Mouse (Mus musculus) megakaryocyte, embryonic 14.5 days (primary cell): ENCODE results near the gene Rex1bd. TPM values are rescaled to one million over a fixed set of nuclear protein-coding genes. Genes with fewer than 3 reads are reported as not detected.
A peak's percentile ranks its signal among the peaks of the same experiment; 100 is the strongest.

ENCODE experiments used
- H3K27me3 ChIP-seq: replicated peaks from 2 replicates; pipeline ENCODE3; 2012; ENCODE audit warnings: inconsistent platforms
- H3K36me3 ChIP-seq: replicated peaks from 2 replicates; pipeline ENCODE3; 2012; ENCODE audit warnings: low read length, inconsistent platforms, mixed read lengths
- H3K4me1 ChIP-seq: 2 replicates; pipeline ENCODE4 v1.6.1; 2012; ENCODE audit warnings: inconsistent platforms
- H3K4me3 ChIP-seq: replicated peaks from 2 replicates; pipeline ENCODE3; 2012; ENCODE audit warnings: moderate library complexity, mild to moderate bottlenecking, inconsistent platforms
- H3K9me3 ChIP-seq: 2 replicates; pipeline ENCODE4 v1.6.1; 2012; ENCODE audit warnings: inconsistent platforms
- FLI1 ChIP-seq: IDR thresholded peaks from 2 replicates; pipeline ENCODE4 v1.6.1; 2012; ENCODE audit warnings: low read length, inconsistent platforms, mixed read lengths
- GATA1 ChIP-seq: IDR thresholded peaks from 3 replicates; pipeline ENCODE4 v1.6.1; 2012; ENCODE audit warnings: mixed read lengths, low read length, inconsistent platforms, borderline replicate concordance
- polyA plus RNA-seq: library from polyadenylated mRNA; stranded (reverse); fragments of >175 nt; gene quantifications from 2 replicates; pipeline ENCODE4 v1.2.3, GENCODE M21; 2012; ENCODE audit warnings: low replicate concordance; ENCODE audit not compliant: insufficient read depth

Rex1bd gene
- polyA plus RNA-seq, 1 experiment: 319 TPM

DNA sequence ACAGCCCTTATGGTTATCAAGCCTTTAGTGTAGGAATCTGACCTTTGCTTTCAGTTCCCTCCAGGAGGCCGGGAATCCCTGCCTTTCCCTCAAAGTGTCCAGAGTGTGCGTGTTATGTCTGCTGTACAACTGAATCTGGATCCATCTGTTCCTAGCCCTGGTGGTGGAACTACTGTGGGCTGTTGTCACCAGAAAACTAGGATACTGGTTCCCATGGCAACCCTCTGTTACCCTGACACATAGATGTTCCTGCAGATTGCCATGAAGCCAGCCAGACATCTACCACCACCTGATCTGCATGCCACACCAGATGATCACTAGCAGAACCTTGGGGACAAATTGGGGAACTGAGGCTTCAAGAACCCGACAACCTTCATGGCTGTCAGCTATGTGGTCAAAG lies 24.6 kb downstream of the Rex1bd start:
- H3K27me3 ChIP-seq: peaks cover 82% of the 10 kb centered on the region
- H3K36me3 ChIP-seq: no peaks in the 10 kb centered on the region
- H3K4me3 ChIP-seq: no peak overlapping the region
- no peak for TF ChIP-seq FLI1
- TF ChIP-seq GATA1: no peak
- H3K4me1 ChIP-seq: peaks cover 34% of the 10 kb centered on the region
- no peaks in the 10 kb centered on the region for H3K9me3 ChIP-seq

DNA sequence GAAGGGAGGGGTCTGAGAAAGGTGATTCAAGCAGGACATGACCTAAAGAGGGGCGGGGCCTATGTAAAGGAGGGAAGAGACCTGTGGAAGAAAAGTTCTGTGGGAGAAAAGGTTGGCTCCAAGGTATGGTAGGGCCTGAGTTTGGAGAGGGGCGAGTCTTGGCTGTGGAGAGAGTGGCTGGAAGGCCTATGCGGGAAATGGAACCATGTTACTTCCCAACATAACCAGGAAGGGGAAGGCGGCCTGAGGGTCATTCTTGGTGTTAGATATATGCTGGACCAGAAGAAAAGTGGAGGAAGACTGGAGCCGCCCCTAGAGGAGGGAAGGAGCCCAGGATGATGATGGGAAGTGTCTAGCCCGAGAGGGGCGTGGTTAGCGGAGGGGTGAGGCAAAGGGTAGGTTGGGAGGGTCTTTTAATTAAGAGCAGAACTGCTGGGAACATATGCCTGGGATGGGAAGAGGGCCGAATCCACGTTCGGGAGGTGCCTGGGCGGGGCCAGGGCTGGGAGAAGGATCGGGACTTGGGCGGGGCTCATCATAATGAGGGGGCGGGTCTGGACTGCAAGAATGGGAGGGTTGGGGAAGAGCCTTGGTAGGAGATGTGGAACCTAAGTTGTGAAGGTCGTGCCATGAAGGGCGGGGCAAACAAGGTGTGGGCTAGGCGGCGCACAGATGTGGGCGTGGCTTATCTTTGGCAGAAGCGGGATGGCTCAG lies 29.1 kb downstream of the Rex1bd start:
- no peak for TF ChIP-seq FLI1
- Histone ChIP-seq H3K4me3 (peak overlapping the region; percentile 99), H3K27me3 (peaks cover 38% of the 10 kb centered on the region), H3K9me3 (no peaks in the 10 kb centered on the region), H3K4me1 (peaks cover 52% of the 10 kb centered on the region), H3K36me3 (peaks cover 20% of the 10 kb centered on the region)

DNA sequence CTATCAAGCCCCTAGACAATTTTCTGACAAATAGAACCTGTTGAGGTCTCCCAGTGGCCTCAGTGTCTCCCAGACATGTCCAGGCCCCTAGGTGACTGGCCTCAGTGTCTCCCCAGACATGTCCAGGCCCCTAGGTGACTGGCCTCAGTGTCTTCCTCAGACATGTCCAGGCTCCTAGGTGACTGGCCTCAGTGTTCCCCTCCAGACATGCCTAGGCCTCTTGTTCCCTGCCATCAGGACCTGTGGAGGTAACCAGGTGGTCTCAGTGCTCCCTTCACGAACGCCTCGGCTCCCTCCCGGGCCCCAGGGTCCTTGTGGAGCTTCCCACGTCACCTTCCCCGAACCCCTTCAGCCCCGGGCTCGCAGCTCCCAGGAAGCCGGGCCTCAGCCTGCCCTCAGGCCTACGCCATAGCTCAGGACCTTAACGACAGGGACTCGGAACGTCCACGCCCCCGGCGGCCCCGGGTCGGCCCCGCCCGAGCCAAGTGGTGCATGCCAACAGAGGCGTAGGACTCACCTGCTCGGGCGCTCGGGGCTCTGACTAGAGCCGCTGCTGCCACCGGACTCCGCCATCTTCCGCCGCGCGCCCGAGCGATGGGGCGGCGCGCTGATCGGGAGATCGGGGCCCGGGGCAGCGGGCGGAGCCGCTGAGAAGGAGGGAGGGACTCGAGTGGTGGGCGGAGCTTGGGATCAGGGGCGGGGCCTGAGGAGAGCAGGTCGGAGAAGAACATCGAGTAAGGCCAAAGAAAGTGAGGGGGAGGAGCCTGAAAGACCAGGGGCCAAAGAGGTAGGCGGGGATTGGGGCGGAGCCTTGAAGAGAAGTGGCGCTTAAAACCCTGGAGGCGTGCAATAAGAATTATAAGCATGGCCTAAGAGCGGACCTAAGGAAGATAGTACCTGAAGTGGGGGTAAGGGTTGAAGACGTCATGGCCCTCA lies 30.0 kb downstream of the Rex1bd start, which contains the start of gene Klhl26:
Klhl26 (minus strand) TSS at position 636 of the 936 bp plus-strand sequence.
- Histone ChIP-seq H3K36me3 (peaks cover 28% of the 10 kb centered on the region), H3K9me3 (no peaks in the 10 kb centered on the region), H3K4me3 (peak within 1 kb of the TSS; percentile 99), H3K4me1 (peaks cover 58% of the 10 kb centered on the region), H3K27me3 (peaks cover 30% of the 10 kb centered on the region)
- no peak for TF ChIP-seq GATA1
- TF ChIP-seq FLI1: no peak

DNA sequence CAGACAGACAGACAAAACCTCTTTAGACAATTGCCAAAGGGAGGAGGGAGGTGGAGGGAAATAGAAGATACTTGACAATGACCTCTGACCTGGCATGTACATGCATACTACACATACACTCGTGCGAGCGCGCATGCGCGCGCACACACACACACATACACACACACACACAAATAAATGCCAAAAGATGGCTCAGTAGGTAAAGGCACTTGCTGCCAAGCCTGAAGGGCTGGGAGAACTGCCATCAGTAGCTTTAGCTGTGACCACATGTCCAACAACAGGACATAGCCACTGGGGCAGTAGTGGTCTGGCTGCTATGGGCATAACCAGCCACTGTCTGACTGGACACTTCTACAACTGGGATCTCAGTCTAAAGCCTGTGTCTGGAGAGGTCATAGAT lies 34.7 kb downstream of the Rex1bd start:
- H3K36me3 ChIP-seq: peaks cover 75% of the 10 kb centered on the region
- H3K9me3 ChIP-seq: no peaks in the 10 kb centered on the region
- H3K4me3 ChIP-seq: no peak overlapping the region
- no peaks in the 10 kb centered on the region for H3K27me3 ChIP-seq
- TF ChIP-seq FLI1 (no peak), GATA1 (no peak)
- H3K4me1 ChIP-seq: peaks cover 87% of the 10 kb centered on the region

DNA sequence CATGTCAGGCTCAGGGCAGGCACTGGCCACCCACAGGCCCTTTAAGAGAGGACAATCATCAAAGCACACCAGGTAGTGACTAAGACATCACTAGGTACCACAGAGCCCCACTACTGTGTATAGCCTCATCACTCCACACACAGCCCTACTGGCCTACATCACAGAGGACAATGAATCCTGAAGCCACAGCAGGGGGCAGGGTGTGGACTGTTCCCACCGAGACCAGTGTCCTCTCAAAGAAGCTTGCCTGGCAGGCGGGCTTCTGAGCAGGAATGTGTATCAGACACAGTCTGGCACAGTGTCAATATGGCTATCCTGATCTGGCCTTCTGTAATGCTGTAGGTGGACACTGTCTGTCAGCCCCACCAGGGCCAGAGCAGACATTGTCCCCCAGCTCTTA lies 36.6 kb downstream of the Rex1bd start:
- Histone ChIP-seq H3K4me3 (no peak overlapping the region), H3K9me3 (no peaks in the 10 kb centered on the region), H3K27me3 (no peaks in the 10 kb centered on the region), H3K36me3 (peaks cover 87% of the 10 kb centered on the region), H3K4me1 (peaks cover 92% of the 10 kb centered on the region)
- TF ChIP-seq GATA1: no peak
- no peak for TF ChIP-seq FLI1

DNA sequence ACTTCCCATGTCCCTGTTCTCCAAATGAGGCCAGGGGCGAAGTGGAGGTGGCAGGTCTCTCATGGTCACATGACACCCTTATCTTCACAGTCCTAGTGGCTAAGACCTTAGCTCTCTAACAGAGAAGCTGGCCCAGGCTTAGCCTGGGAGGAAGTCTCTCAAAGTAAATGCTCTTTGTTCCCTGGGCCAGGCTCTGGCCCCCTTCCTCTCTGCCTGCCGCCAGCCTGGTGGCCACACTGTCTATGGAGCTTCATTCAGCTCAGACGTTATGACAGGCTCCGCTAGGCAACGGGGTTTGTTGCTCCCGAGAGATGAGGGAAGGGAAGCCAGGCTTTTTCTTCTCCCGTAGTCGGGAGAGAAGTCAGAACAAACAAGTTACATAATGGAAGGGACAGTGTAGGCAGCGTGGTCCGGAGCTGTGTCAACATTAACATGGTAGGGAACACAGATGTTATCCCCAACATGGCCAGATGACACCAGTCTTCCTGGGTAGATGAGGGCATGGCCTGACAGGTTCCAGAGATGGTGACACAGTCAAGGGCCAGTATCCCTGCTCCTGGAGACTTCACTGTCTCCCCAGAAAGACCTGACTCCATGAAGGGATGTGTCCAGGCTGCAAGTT lies 37.1 kb downstream of the Rex1bd start:
- peaks cover 92% of the 10 kb centered on the region for H3K36me3 ChIP-seq
- H3K4me1 ChIP-seq: peaks cover 95% of the 10 kb centered on the region
- H3K27me3 ChIP-seq: no peaks in the 10 kb centered on the region
- no peaks in the 10 kb centered on the region for H3K9me3 ChIP-seq
- H3K4me3 ChIP-seq: peak overlapping the region; percentile 20
- TF ChIP-seq GATA1 (no peak), FLI1 (no peak)

DNA sequence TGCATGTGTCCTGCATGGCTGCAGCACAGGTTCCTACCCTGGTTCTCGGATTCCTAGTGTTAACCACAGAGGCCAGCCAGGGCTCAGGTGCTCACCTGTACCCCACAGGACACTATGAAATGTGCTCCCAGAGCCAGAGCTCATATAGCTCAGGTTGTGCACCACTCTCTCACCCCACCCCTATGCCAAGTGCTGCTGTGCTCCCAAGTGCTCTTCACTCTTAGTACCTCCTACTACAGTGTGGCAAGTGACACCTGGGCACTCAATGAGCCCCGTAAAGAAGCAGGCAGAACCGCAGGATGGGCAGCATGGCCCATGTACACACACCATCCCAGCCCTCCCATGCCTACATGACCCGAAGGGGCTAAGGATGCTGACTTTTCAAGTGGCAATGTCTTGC lies 37.8 kb downstream of the Rex1bd start:
- Histone ChIP-seq H3K9me3 (no peaks in the 10 kb centered on the region), H3K27me3 (no peaks in the 10 kb centered on the region), H3K36me3 (peaks cover 96% of the 10 kb centered on the region), H3K4me3 (no peak overlapping the region), H3K4me1 (peaks cover 97% of the 10 kb centered on the region)
- TF ChIP-seq GATA1 (no peak), FLI1 (no peak)

DNA sequence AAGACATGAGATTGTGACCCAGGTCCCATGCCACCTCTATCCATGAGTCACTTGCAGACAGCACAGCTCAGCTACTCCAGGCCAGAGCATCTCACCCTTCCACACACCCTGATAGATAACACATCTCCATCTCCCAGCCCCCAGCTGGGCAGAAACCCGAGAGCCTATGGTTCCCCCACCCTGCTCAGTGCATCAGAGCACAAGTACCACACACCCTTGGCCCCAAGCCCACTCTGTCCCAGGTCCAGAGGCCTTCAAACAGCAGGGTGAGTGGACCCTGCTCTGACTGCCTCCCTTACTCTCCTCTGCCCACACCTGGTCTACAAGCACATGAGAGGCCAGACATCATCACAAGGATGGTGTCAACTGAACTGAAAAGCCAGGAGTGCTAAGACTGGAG lies 38.6 kb downstream of the Rex1bd start:
- Histone ChIP-seq H3K4me1 (peaks cover 94% of the 10 kb centered on the region), H3K9me3 (no peaks in the 10 kb centered on the region), H3K36me3 (peaks cover 98% of the 10 kb centered on the region), H3K4me3 (no peak overlapping the region), H3K27me3 (no peaks in the 10 kb centered on the region)
- TF ChIP-seq FLI1: no peak
- no peak for TF ChIP-seq GATA1

DNA sequence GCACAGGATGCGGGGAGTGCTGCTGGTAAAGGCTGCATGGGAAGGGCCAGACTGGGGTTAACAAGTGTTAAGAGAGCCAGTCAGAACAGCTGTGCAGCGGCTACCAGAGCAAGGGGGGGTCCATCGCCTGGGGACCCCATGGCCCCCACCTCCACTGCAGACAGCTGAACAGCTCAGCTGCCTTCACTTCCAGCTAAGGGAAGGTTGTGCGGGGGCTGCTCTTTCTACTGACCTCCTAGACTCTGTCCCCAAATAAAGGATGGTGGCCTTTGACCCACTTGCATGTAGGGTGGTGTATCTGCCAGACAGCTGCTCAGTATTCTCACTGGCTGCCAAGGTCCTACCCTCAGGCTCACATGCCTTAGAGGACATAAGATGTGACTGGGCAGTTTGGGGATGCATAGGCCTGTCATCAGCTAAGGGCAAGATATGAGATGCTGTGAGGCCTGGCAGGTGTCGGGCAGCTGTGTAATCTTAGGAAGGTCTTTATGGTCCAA lies 39.3 kb downstream of the Rex1bd start:
- H3K36me3 ChIP-seq: peaks cover 98% of the 10 kb centered on the region
- H3K4me3 ChIP-seq: no peak overlapping the region
- TF ChIP-seq FLI1: no peak
- TF ChIP-seq GATA1: no peak
- H3K27me3 ChIP-seq: no peaks in the 10 kb centered on the region
- H3K9me3 ChIP-seq: no peaks in the 10 kb centered on the region
- H3K4me1 ChIP-seq: peaks cover 94% of the 10 kb centered on the region

DNA sequence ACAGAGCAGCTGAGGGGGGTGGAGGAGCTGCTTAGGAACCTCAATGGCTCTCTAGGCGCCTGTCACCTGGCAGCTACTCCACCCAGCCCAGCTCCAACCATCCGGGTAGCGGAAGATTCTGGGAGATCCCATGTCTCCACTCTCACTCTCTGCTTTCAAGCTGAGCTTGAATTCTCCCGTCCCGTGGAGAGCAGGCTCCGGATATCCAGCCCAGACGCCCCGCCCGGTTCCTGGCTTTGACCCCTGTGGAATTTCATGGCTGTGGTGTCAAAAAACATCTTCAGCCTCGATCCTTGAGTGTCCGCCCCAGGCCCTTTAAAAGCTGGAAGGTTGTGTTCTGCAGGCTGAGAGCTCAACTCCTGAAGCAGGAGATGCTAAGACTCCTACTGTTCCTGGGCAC lies 39.8 kb downstream of the Rex1bd start:
- TF ChIP-seq GATA1: no peak
- TF ChIP-seq FLI1: no peak
- peaks cover 98% of the 10 kb centered on the region for H3K36me3 ChIP-seq

More for the DNA sequence above, 39.8 kb downstream of the Rex1bd start:
- Histone ChIP-seq H3K9me3 (no peaks in the 10 kb centered on the region), H3K27me3 (no peaks in the 10 kb centered on the region), H3K4me1 (peaks cover 94% of the 10 kb centered on the region), H3K4me3 (no peak overlapping the region)
